Mouse (Mus musculus) kidney, postnatal 4 days (tissue): ENCODE measurements at regions not wholly inside any gene's neighbourhood (a gene's known extent, or its start where the extent isn't known, plus 50 kb on each side); places are given as distances from the start of the nearest gene placed in this dataset.

Experiments
- DNase-seq, 2 experiments: peaks; one replicate each; pipeline ENCODE4 v3.0.0; 2021; ENCODE audit warnings: mixed read lengths in 2 of 2

DNA sequence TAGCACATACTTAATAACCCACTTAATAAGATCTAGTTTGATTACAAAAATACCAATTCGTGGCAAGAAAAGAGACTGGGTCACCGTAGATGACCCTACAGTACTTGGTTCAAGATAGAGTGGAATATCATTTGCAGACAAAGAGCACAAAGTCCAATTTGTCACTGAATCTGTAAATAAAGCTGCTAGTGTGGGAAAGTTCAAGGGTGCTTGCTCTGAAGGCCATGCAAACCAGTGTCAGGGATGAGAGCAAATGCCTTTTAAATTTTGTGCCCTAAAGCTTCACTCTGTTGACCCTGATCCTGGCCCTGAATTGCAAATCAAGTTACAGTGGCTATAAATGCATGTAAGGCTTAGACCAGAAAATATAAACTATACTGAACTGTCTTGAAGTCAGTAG lies 113.1 kb downstream of the Cd55b start:
- no peak for DNase-seq

DNA sequence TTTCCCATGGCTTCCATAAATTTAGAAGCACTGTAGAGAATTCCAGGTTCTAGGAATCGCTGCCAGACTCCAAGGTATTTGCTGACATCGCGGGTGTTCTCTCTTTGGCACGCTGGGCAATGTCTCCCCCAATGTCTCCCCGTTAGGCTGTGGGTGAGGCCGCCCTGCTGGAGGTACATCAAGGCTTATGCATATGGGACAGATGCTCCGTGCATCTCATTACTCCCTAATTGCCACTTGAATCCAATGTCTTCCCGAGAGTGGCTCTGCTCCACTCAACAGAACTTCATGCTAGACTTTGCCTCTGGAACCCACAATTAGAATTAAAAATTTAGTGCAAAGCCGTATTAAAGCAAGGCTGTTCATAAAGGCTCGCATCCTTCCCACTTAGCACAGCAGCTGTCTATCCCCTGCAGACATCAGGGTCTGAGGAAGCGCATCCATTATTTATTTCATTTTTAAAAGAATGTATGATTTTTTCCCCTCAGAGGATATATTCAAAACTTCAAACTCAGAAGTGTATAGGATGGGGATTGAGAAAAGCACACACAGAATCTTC lies 120.9 kb downstream of the Cd55b start:
- no peak for DNase-seq

DNA sequence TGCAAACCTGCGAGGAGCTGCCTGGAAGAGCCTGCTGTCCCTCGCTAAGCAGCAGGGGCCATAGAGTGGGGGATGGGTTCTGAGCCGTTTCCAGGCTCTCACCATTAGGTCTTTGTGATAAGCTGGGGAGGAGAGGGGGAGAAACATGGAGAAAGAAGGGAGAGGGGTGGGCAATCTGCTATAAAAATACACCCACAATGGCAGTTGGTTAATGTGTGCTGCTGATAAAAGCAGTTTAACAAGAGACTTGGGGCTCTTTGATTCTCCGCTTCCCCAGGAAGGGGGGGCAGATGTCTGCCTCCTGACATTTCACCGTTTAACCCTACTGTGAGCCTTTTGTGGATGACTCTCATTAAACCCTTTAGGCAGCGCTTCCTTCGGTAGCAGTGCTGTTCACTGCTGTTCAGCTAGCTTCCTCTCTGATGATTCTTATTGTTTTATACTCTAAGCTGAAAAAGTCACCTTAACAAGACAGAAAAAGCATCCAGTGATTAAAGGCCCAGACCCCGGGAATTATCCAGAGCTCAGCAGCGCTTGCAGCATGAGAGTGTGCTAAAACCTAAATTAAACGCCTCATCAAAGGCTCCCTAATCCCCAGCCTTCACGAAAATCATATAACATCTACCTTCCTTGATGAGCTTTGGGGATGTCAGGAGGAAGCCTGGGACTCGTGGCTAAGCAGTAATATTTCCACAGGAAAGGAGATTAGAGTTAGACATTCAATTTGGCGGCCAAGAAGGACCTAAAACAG lies 122.6 kb downstream of the Cd55b start:
- peak; percentile 35 to 51 for DNase-seq

DNA sequence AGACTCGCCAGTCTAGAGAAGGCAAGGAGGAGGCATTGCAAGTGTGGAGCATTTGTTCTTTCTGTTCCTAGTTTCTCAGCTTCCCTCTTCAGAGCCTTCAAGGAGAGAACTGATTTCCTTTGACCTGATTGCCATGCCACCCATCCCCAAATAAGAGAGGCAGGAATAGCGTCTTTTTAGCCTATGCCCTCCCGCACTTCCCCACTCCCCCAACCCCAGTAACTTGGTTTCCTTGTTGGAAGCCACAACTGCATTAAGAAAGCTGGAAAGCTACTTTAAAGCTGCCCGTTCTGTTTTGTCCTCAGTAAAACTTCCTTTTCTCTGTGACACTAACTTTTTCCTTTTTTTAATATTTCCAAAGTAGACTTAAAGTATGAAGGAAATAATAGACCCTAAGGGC lies 123.2 kb downstream of the Cd55b start:
- DNase-seq = no peak

DNA sequence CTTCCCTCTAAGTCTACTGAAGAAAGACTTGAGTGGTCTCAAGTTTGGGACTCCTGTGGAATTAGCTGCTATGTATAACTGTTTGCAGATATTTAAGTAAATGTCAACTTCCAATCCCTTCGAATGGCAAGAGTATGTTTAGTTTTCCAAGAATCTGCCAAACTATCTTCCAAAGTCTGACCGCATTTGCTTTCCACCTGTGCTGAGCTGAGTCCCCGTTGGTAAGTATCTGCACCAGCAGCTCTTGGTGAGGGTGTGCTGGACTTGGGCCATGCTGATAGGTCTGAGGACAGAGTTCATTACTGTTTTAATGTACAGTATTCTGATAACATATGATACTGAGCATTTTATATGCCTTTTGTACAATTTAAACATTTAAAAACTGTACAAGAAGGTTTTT lies 123.7 kb downstream of the Cd55b start:
- DNase-seq = no peak

DNA sequence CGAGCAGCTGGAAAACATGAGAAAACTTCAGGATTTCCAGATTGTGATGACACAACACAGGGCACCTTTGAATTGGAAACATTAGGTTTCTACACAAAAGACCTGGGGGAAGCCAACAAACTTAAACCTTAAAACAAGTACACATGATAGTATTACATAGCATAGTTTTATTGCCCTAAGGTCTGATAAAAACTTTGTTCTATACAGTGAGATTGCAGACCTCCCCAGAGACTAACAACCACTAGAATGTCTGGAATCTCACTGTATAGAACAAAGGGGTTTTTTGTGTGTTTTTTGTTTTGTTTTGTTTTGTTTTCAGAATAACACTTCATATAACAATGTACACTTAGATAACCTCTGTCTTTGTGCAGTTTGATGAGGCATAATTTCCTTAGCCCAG lies 124.2 kb downstream of the Cd55b start:
- no peak for DNase-seq

DNA sequence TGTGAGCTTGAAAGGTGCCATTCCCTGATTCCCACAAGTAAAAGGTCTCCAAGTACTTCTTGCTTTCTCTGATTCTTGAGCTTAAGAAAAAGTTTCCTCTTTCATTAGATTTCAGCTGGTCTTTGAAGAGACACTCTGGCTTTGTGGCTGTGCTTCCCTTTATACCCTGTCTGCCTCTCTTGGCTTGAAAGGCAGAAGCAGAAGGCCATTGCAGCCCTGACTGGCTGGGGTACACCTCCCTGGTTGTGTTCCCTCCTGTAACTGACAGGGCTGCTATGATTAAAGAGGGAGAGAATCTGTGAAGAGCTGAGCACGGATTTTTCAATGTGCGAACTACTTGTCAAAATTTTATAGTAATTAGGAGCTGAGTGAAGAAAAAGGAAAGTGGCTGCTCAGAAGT lies 125.3 kb downstream of the Cd55b start:
- DNase-seq = no peak

DNA sequence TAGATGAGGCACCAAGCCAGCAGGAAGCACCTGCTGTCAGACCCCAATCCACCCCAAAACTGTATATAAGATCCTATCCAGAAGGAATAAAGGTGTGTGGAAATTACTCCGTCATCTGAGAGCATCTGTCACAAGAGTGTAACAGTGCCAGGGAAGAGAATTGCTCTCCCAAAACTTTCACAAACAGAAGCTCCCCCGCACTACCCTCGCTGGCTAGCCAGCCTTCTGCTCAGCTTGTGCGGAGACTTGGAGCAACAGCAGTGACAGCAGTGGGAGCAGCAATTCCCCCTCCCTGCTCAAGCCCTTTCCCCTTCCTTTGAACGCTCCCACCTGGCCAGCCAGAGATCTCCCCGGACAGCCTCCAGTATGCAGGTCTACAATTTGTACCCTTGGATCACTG lies 136.9 kb downstream of the Cd55b start:
- DNase-seq = no peak

DNA sequence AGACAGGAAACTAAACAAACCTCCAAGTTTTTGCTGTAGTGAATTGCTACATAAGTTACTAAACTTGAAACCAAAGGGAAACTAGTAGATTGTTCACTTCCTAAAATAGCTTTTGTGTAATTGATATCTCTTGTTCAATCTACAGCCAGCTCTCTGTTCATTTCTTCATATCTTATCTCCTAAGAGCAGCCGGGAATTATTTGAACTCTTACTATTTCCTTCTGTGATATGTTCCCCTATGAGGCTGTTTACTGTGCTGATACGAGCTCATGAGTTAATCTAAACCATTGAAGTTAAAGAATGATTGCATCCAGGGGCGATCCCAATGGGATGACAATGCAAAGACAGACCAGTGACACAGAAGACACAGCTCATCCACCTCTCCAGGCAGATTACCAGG lies 140.7 kb downstream of the Cd55b start:
- DNase-seq = no peak

DNA sequence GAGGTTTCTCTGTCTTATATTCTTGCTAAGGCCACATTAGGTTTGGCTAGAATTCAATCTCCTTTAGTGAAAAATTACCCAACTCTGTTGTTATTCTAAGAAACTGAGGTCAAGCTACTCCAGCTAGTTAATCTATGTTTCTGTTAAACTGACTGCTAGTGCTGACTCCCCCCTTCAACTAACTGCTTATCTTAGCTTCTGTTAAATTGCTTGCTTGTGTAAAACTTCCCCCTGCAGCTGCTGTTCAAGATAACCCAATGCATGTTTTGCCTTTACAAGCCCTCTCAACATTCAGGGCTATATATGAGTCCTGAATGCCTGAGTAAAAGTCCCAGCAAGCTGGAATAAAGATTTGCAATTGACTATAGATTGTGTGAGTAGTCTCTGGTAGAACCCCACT lies 143.6 kb downstream of the Cd55b start:
- DNase-seq = no peak

DNA sequence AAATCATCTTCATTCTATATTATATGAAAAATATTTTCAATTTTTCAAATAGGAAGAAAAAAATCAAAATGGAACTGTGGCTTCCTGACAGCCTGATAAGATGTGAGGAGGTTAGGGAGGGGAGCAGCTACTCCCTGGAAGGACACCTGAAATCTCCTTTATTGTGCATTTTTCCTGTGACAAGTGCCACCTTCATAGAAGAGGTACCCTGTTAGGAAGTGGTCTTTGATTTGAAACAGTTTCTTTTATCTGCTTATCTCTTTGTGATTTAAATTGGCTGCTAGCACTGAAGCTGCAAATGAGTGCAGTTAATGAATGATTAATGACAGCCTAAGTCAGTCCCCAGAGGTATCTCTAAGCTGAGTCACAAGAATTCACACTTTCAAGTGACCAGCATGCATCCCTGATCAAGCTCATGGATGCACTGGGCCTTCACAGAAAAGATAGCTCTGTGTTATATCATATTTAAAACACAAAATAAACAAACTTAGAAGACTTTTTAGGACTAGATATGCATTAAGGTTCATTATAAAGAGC lies 144.7 kb downstream of the Cd55b start:
- no peak for DNase-seq

DNA sequence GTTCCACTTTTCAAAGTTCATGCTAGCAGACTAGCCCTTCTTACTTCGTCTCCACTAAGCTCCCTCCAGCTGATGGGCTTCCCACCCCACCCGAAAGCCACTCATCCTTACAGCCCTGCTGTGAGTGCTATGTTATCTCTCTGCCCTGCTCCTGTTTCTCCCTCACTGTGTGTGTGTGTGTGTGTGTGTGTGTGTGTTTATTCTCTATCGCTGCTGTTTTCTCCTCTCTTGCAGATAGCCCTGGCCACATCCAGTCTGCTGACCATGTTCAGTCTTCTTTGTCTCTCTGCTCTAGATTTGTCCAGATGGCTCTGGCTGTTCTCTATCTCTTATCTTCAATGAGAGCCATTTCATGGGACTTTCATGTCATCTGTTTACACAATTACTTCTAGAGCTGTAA lies 145.9 kb downstream of the Cd55b start:
- no peak for DNase-seq

DNA sequence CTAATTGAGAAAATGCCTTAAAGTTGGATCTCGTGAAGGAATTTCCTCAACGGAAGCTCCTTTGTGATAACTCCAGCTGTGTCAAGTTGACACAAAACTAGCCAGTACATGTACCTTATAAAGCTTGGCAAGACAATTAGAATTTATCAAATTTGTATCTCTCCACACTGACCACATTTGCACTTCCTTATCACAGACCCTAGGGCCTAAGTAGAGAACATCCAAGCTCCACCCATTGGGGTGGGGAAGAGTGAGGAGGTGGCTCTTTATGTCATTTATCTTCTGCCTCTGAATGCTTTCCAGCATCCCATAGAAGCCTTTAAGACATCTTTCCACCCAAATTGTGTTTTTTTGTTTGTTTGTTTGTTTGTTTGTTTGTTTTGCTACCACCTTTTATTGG lies 146.8 kb downstream of the Cd55b start:
- no peak for DNase-seq

DNA sequence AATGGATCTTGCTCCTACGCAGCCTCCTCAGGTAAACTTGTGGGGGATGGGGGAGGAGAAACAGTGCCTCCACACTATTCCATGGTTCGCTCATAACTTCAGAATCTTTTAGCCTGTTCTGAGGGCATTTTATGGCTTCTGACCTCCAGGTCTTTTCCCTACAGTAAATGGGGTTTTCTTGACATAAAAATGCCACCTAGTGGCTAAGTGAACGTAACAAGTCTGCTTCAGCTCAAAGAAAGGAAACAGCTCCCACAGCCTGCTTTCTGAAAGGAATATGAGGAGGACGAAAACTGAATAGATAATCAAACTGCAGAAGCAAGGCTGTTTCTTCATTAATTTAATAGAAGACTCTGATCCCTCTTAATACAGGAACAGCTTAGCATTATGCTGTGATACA lies 148.3 kb downstream of the Cd55b start:
- DNase-seq = no peak

DNA sequence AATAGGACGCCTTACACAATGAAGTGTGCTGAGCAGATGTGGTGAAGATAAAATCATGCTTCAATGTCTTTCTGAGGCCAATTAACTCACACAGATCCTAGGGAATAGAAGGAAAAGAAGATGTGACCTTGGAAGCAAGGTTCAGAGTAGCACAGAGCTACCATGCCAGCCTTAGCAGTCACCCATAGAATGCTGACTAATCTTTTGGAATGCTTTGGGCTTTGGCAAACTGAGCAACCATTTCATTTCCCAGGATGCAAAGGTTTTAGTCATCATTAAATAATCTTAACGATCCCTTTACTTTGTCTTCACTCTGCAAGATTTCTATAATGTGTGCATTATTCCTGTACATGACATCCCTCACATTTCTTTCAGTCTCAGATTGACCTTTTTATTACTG lies 152.4 kb downstream of the Cd55b start:
- DNase-seq = no peak
